Mouse (Mus musculus) C2C12 (cell line): ENCODE measurements around the gene Cops9. TPM values are rescaled to one million over a fixed set of nuclear protein-coding genes. Genes with fewer than 3 reads are reported as not detected.

Experiments
- H3K27me3 ChIP-seq: one replicate; pipeline ENCODE4 v1.6.1; 2011; ENCODE audit not compliant: control insufficient read depth, insufficient read depth, insufficient read length
- H3K36me3 ChIP-seq: one replicate; pipeline ENCODE4 v1.6.1; 2011; ENCODE audit not compliant: control insufficient read depth, insufficient read depth
- H3K4me3 ChIP-seq: one replicate; pipeline ENCODE4 v1.5.1; 2011; ENCODE audit warnings: mild to moderate bottlenecking, control low read depth; ENCODE audit not compliant: poor library complexity, insufficient read depth, severe bottlenecking
- H3K79me2 ChIP-seq: one replicate; pipeline ENCODE4 v1.6.1; 2011; ENCODE audit not compliant: control insufficient read depth, insufficient read depth
- H3K79me3 ChIP-seq: one replicate; pipeline ENCODE4 v1.6.1; 2011; ENCODE audit warnings: low read depth, control low read depth
- H3ac ChIP-seq: one replicate; pipeline ENCODE3; 2011; ENCODE audit warnings: low read depth; ENCODE audit not compliant: control insufficient read depth, insufficient read length
- CEBPB ChIP-seq: IDR thresholded peaks from one replicate; pipeline ENCODE4 v1.6.1; 2011; ENCODE audit warnings: low read depth, mild to moderate bottlenecking, control low read depth, moderate library complexity
- CTCF ChIP-seq: IDR thresholded peaks from one replicate; pipeline ENCODE4 v1.5.1; 2011; ENCODE audit not compliant: control insufficient read depth, insufficient read depth, insufficient read length
- FOSL1 ChIP-seq: IDR thresholded peaks from one replicate; pipeline ENCODE4 v1.8.0; 2011; ENCODE audit warnings: mild to moderate bottlenecking, low read length; ENCODE audit not compliant: poor library complexity, insufficient read depth, severe bottlenecking
- MAX ChIP-seq: IDR thresholded peaks from one replicate; pipeline ENCODE4 v1.6.1; 2011; ENCODE audit warnings: mild to moderate bottlenecking, control low read depth
- MYOD1 ChIP-seq: IDR thresholded peaks from one replicate; pipeline ENCODE4 v1.6.1; 2011; ENCODE audit warnings: low read depth; ENCODE audit not compliant: control insufficient read depth, insufficient read length
- MYOG ChIP-seq: IDR thresholded peaks from one replicate; pipeline ENCODE4 v1.6.1; 2011; ENCODE audit not compliant: control insufficient read depth, insufficient read length; ENCODE audit errors: extremely low read depth
- USF1 ChIP-seq: IDR thresholded peaks from one replicate; pipeline ENCODE4 v1.6.1; 2011; ENCODE audit warnings: low read depth, mild to moderate bottlenecking, control low read depth, moderate library complexity
- polyA plus RNA-seq: library from polyadenylated mRNA; unstranded; fragments of >200 nt; fragmentation: generic; extraction: Trizol; gene quantifications from one replicate; pipeline ENCODE4 v1.2.1, GENCODE M21; 2012; ENCODE audit warnings: missing spikeins

Cops9 gene
- polyA plus RNA-seq, 1 experiment = 430 TPM

GRCm38 (mm10) chr1:92646111-92646510 is 4.3 kb upstream of the Cops9 start:
- H3ac ChIP-seq = no peak overlapping the region
- no peak for TF ChIP-seq USF1
- TF ChIP-seq MYOG = no peak
- TF ChIP-seq MYOD1 = no peak
- TF ChIP-seq MAX = no peak
- no peak for TF ChIP-seq CTCF
- TF ChIP-seq CEBPB = no peak
- peaks cover 8% of the 10 kb centered on the region for H3K79me2 ChIP-seq
- H3K36me3 ChIP-seq = no peaks in the 10 kb centered on the region
- no peak overlapping the region for H3K4me3 ChIP-seq
- H3K27me3 ChIP-seq = no peaks in the 10 kb centered on the region
- peaks cover 5% of the 10 kb centered on the region for H3K79me3 ChIP-seq

- H3K79me2 ChIP-seq = peaks cover 20% of the 10 kb centered on the region
Measured at GRCm38 (mm10) chr1:92644916-92645315, 3.1 kb upstream of the Cops9 start.

GRCm38 (mm10) chr1:92643691-92644090 is 1.9 kb upstream of the Cops9 start:
- no peak overlapping the region for H3ac ChIP-seq
- H3K27me3 ChIP-seq = no peaks in the 10 kb centered on the region
- H3K4me3 ChIP-seq = no peak overlapping the region
- H3K36me3 ChIP-seq = peaks cover 8% of the 10 kb centered on the region
- H3K79me3 ChIP-seq = peaks cover 16% of the 10 kb centered on the region
- H3K79me2 ChIP-seq = peaks cover 31% of the 10 kb centered on the region
- TF ChIP-seq MAX (no peak), USF1 (no peak), CTCF (no peak), MYOD1 (no peak), CEBPB (no peak), FOSL1 (no peak), MYOG (no peak)

More at GRCm38 (mm10) chr1:92644916-92645315, 3.1 kb upstream of the Cops9 start:
- Histone ChIP-seq H3K27me3 (no peaks in the 10 kb centered on the region), H3K36me3 (no peaks in the 10 kb centered on the region), H3K4me3 (no peak overlapping the region), H3ac (no peak overlapping the region), H3K79me3 (peaks cover 15% of the 10 kb centered on the region)
- no peak for TF ChIP-seq FOSL1
- TF ChIP-seq USF1 = no peak

- TF ChIP-seq CEBPB (no peak), MYOD1 (no peak), MAX (no peak), MYOG (no peak), FOSL1 (no peak), CTCF (no peak), USF1 (no peak)
- Histone ChIP-seq H3K79me2 (peaks cover 38% of the 10 kb centered on the region), H3K4me3 (no peak overlapping the region), H3K27me3 (no peaks in the 10 kb centered on the region), H3K36me3 (peaks cover 18% of the 10 kb centered on the region), H3K79me3 (peaks cover 16% of the 10 kb centered on the region), H3ac (no peak overlapping the region)
Measured at GRCm38 (mm10) chr1:92640393-92640792, 1.4 kb downstream of the Cops9 start.

- Histone ChIP-seq H3K79me2 (peaks cover 38% of the 10 kb centered on the region), H3K36me3 (peaks cover 18% of the 10 kb centered on the region), H3K79me3 (peaks cover 16% of the 10 kb centered on the region), H3K4me3 (no peak overlapping the region), H3ac (no peak overlapping the region), H3K27me3 (no peaks in the 10 kb centered on the region)
- no peak for TF ChIP-seq FOSL1
- no peak for TF ChIP-seq MAX
- no peak for TF ChIP-seq MYOD1
- TF ChIP-seq USF1 = no peak
Measured at GRCm38 (mm10) chr1:92638736-92639135, 3.0 kb downstream of the Cops9 start.

- no peak overlapping the region for H3ac ChIP-seq
- TF ChIP-seq CEBPB = no peak
- no peaks in the 10 kb centered on the region for H3K27me3 ChIP-seq
- H3K79me2 ChIP-seq = peaks cover 38% of the 10 kb centered on the region
- peaks cover 16% of the 10 kb centered on the region for H3K79me3 ChIP-seq
- H3K36me3 ChIP-seq = peaks cover 18% of the 10 kb centered on the region
- H3K4me3 ChIP-seq = no peak overlapping the region
Measured at GRCm38 (mm10) chr1:92638181-92638580, 3.6 kb downstream of the Cops9 start.
